Mouse (Mus musculus) lung, adult 2 months (tissue): ENCODE data around the gene Bsn. TPM values are rescaled to one million over a fixed set of nuclear protein-coding genes. Genes with fewer than 3 reads are reported as not detected.
A peak's percentile ranks its signal among the peaks of the same experiment; 100 is the strongest.

Experiments used
- DNase-seq: peaks from one replicate; pipeline ENCODE4 v3.0.0; 2022
- H3K4me1 ChIP-seq: fragments of 200-500 bp; 2 replicates; pipeline ENCODE4 v1.6.1; 2011; ENCODE audit warnings: low read length; ENCODE audit not compliant: control insufficient read depth, insufficient read depth
- H3K4me3 ChIP-seq: fragments of 200-500 bp; replicated peaks from 2 replicates; pipeline ENCODE3; 2011; ENCODE audit warnings: low read depth, mild to moderate bottlenecking, control low read depth, low read length; ENCODE audit errors: extremely low read depth
- CTCF ChIP-seq: fragments of 200-500 bp; IDR thresholded peaks from 2 replicates; pipeline ENCODE4 v1.5.1; 2011; ENCODE audit warnings: mild to moderate bottlenecking, low read length, control low read depth; ENCODE audit not compliant: insufficient read depth
- POLR2A ChIP-seq: fragments of 200-500 bp; IDR thresholded peaks from 2 replicates; pipeline ENCODE4 v1.6.1; 2011; ENCODE audit warnings: low read depth, mild to moderate bottlenecking, control low read depth, low read length, borderline replicate concordance; ENCODE audit errors: extremely low read depth
- whole genome bisulfite sequencing: fragments of 180-500 bp; shearing (Covaris S2); methylation state at CpG from one replicate; pipeline ENCODE4 v1.1.7; 2018; 5-methylcytosine and 5-hydroxymethylcytosine counted together
- polyA plus RNA-seq: library from polyadenylated mRNA; depleted of rRNA; stranded (reverse); fragments of >200 nt; gene quantifications from 2 replicates; pipeline ENCODE4 v1.2.3, GENCODE M21; 2012

Bsn gene
- polyA plus RNA-seq, 1 experiment, result 0.95 TPM

DNA sequence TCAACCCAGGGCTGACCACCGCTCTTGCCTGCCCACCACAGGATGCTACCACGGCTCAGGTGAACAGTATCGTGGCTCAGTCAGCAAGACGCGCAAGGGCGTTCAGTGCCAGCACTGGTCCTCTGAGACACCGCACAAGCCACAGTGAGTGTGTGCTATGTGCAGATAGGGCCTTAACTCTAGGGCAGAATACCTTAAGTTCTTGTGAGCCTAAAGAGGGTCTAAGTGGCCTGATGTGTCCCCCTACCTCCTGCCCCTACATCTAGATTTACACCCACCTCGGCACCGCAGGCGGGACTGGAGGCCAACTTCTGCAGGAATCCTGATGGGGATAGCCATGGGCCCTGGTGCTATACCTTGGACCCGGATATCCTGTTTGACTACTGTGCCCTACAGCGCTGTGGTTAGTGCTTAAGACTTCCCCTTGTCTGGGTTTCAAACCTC, 107.2 kb downstream of the Bsn start, which contains the start of gene Rnf123:
Gene Rnf123, minus strand, starts transcription at position 359 of the 444 bp plus-strand sequence.
- no peak for DNase-seq
- TF ChIP-seq CTCF, result no peak
- TF ChIP-seq POLR2A, result 0 out of 2 replicates have a peak, but pooled peaks have one; percentile 6
- H3K4me3 ChIP-seq, result no peak within 1 kb of the TSS
- H3K4me1 ChIP-seq, result peaks cover 3% of the 10 kb centered on the region; the same call in 1 of the 2 replicates
- 25% methylated on average over 12 of the region's 12 CpGs for WGBS

DNA sequence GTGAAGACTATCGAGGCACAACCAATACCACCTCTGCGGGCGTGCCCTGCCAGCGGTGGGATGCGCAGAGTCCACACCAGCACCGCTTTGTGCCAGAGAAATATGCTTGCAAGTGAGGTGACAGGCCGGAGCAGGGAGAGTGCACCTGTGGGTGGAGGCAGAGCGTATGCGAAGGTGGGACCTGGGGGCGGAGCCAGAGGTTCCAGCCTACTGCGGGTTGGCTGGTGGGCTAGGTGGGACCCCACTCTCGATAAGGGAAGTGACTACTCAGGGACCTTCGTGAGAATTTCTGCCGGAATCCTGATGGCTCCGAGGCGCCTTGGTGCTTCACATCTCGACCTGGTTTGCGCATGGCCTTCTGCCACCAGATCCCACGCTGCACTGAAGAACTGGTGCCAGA, 107.6 kb downstream of the Bsn start:
- DNase-seq, result no peak
- WGBS, result 8% methylated on average over 19 of the region's 19 CpGs
- Histone ChIP-seq H3K4me3 (no peak overlapping the region), H3K4me1 (peaks cover 3% of the 10 kb centered on the region; the same call in 1 of the 2 replicates)
- no peak for TF ChIP-seq POLR2A
- no peak for TF ChIP-seq CTCF

DNA sequence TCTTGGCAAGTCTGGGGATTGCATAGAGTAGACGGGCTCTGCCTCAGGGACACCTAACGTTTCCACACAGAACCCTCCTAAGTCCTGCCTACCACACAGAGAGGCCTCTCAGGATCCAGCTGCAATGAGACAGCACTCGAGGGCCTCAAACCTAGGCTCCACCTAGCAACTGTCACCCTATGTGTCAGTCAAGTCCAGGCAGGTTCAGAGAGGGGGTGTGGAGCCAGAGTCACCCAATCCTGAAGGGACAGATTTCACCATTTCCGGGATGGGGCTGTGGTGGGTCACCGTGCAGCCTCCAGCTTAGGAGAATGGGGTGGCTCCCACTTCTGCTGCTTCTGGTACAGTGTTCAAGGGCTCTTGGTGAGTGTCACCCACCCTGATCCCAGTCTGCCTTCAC, 110.0 kb downstream of the Bsn start, which contains the start of gene Mst1:
Gene Mst1, plus strand, starts transcription at position 269 of the 400 bp plus-strand sequence.
- 73% methylated on average over 5 of the region's 5 CpGs for whole genome bisulfite sequencing
- H3K4me3 ChIP-seq, result peak within 1 kb of the TSS; percentile 79
- TF ChIP-seq CTCF (no peak), POLR2A (no peak)
- peaks cover 3% of the 10 kb centered on the region; the same call in 1 of the 2 replicates for H3K4me1 ChIP-seq
- DNase-seq, result no peak

DNA sequence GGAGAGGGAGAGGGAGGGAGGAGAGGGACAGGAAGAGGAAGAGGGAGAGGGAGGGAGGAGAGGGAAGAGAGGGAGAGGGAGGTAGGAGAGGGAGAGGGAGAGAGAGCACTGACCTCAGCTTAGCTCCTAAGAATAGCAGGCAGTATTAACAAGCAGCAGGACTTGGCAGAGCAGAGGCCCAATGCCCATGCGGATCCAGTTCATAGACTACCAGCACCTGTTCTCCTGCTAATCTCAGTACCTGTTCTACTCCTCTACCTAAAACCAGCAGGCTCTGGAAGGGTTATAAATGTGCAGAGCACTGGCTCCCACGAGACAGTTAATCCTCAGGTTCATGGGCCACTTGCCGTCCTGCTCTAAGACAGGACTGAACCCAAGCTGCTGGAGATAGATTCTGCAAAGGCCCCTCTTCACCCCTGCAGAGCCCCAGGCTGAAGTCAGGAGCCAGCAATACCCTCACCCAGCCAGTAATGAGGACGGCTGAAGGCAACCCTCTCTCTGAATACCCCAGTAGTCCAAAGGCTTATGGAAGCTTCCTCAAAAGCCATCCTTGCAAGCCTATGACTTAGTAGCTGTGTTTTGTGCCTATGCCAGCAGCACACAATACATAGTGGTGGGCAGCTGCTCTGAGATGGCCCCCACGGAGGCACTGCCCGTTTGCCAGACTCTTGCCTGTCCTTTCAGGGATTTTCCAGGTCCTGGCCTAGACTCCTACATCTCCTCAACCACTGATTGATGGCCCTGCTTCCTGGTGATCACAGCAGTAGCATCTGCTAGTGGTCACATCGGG, 116.8 kb downstream of the Bsn start:
- TF ChIP-seq POLR2A (no peak), CTCF (no peak)
- 73% methylated on average over 7 of the region's 7 CpGs for WGBS
- no peak overlapping the region for H3K4me3 ChIP-seq
- no peaks in the 10 kb centered on the region for H3K4me1 ChIP-seq
- DNase-seq, result no peak

DNA sequence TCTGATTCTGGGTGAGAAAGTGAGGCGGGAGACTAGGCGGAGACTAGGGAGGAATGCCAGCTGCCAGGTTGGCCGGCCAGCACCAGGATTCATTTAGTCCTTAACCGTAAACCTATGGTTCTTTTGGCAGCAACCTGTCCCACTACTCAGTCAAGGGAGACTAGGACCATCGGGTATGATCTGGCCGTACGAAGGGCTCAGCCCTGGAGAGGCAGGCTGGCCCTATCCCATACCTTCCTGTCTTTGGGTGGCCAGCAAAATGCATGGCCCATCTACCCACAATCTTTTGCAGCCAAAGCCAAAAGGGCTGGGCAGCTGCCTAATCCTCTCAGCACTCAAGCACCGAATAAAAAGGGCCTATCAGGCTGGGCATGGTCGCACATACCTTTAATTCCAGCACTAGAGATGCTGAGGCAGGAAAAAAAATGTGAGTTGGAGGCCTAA, 117.7 kb downstream of the Bsn start:
- WGBS, result 59% methylated on average over 9 of the region's 9 CpGs

DNA sequence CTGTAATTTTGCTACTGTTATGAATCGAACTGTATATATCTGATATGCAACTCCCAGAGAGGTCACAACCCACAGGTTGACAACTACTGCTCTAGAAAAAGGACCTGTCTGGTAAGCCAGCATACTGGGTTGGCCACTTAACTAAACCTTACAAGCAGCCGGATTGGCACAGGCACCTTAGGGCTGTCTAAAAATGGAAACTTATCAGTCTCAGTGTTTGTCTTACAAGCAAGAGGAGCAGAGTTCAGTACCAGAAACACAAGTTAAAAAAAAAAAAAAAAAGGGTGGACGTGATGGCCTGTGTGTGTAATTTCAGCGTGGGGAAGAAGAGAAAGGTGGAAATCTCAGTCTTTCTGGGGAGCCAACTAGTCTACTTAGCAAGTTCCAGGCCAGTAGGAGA, 118.4 kb downstream of the Bsn start:
- WGBS, result 63% methylated on average over 4 of the region's 4 CpGs
- no peak for TF ChIP-seq CTCF
- TF ChIP-seq POLR2A, result no peak
- DNase-seq, result no peak
- no peaks in the 10 kb centered on the region for H3K4me1 ChIP-seq
- H3K4me3 ChIP-seq, result no peak overlapping the region

More for the DNA sequence above, 117.7 kb downstream of the Bsn start:
- TF ChIP-seq POLR2A, result no peak
- TF ChIP-seq CTCF, result no peak
- Histone ChIP-seq H3K4me1 (no peaks in the 10 kb centered on the region), H3K4me3 (no peak overlapping the region)
- no peak for DNase-seq

DNA sequence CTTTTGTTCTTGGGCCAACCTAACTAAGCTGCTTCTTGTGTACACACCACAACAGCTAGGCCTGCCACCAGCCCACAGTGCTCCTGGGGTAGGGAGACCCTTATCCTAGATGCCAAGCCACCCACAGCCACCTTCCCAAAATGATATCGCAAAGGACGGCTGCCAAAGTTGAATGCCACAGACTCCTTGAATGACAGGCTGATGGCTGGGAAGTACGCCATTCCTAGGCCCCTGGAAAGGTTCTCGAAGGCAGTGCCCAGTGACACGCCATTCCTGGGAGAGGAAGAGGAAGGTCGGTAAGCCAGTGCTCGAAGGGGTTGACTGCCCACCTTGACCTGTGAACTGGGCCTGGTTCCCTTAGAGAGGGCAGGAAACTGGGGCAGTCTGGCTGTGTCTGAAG, 120.7 kb downstream of the Bsn start:
- Histone ChIP-seq H3K4me1 (no peaks in the 10 kb centered on the region), H3K4me3 (no peak overlapping the region)
- no peak for TF ChIP-seq CTCF
- TF ChIP-seq POLR2A, result no peak
- DNase-seq, result no peak
- WGBS, result 81% methylated on average over 7 of the region's 7 CpGs

DNA sequence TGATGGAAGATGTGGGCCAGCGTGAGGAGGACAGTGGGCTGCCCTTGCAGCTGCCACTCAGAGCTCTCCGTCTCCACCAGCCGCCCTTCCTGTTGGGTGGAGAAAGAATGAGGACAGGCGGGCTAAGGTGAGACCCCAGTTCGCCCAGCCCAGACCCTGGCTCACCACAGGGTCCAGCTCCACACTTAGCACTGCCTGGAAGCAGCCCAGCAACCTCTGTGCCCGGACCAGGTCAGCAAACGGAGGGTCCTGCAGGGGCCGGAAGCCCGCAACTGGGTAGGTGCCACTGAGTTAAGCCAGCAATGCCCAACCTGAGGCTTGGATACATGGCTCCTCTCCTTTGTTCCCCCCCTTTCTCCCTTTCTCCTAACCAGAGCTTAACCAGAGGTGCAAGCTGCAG, 121.2 kb downstream of the Bsn start:
- Histone ChIP-seq H3K4me3 (no peak overlapping the region), H3K4me1 (no peaks in the 10 kb centered on the region)
- TF ChIP-seq POLR2A, result no peak
- TF ChIP-seq CTCF, result no peak
- DNase-seq, result no peak
- WGBS, result 91% methylated on average over 9 of the region's 9 CpGs

DNA sequence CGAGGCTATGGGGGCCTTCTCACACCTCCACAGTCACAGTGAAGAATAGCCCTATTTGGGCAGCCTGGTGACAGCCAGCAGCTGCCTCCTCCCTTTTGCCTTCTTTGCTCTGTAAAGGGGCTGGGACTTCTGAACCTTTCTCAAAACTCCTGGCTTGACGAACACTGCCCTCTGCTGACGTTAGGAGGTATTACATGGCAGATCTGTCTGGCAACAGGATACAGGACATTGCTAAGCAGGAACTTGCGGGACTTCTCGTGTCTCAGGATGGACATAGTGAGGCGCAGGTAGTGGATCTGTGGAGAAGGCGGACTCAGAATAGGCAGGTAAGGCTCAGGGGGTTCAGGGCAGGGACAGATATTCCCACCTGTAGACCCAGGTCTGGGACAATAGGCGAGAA, 122.3 kb downstream of the Bsn start:
- H3K4me1 ChIP-seq, result no peaks in the 10 kb centered on the region
- peak; percentile 83 for TF ChIP-seq CTCF
- no peak for TF ChIP-seq POLR2A
- 18% methylated on average over 8 of the region's 8 CpGs for WGBS
- no peak overlapping the region for H3K4me3 ChIP-seq
- DNase-seq, result peak; percentile 80

DNA sequence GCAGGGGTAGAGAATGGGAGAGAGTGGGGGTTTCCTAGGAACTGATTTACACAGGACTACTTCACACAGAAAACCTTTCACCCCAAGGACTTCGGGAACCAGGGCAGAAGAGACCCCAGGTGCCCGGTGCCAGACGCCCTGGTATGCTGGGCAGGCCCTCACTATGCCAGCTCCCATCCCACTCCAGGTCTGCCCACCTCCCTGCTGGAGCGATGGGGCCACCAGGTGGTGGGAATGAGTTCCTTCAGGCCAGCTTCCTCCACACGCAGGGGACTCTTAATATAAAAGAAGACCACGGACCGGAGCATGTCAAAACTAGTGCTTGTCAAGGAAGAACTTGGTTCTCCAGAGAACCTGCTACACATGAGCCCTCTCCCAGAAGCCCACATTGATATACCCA, 123.0 kb downstream of the Bsn start:
- 81% methylated on average over 7 of the region's 7 CpGs for WGBS
- Histone ChIP-seq H3K4me1 (no peaks in the 10 kb centered on the region), H3K4me3 (no peak overlapping the region)
- no peak for DNase-seq
- TF ChIP-seq POLR2A (no peak), CTCF (no peak)
